Mouse (Mus musculus): Measurements from ENCODE around the gene Cyct.

- TF ChIP-seq CTCF (IDR thresholded peaks at IDR 0.05; ENCODE audit: low read depth) (no peak), EP300 (optimal IDR thresholded peaks at IDR 0.05) (no peak)
Measured at GRCm38 (mm10) chr2:76338215-76339156, 21.8 kb downstream of the Cyct start, which contains the start of gene Pde11a.

Measured in stomach, postnatal 0 days (tissue).